Mouse (Mus musculus): Measurements from ENCODE around the gene Clstn3. TPM values are rescaled to one million over a fixed set of nuclear protein-coding genes. Genes with fewer than 3 reads are reported as not detected.
"Not testable (repeated sequence)": the region's sequence is repeated elsewhere in the genome, so short reads cannot be mapped to it uniquely, and the experiment has no call there.

Clstn3 gene
- polyA plus RNA-seq, 1 experiment from 2014 or later, result 1.5 TPM

DNA sequence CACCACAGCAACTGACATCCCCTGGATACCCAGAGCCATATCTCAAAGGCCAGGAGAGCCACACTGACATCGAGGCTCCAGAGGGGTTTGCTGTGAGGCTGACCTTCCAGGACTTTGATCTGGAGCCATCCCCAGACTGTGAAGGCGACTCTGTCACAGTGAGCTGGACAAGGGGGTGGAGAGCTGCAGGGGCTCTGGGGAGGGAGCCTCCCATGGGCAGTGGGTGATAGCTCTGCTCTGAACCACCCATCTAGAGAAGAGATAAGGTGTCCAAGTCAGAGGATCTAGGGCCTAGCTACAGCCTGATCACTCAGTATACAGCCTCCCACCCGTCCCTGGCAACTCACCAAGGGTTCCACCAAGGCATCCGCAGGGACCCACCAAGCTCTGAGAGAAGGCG is 29.3 kb upstream of the Clstn3 start:
- H3K9ac ChIP-seq, result no peak overlapping the region
- H3K27ac ChIP-seq (ENCODE audit: poor library complexity, severe bottlenecking), result no peak overlapping the region

GRCm38 (mm10) chr6:124492842-124493561 is 28.4 kb upstream of the Clstn3 start, which contains the start of gene C1rl:
Gene C1rl, plus strand, starts transcription at chr6:124493113.
- H3K4me2 ChIP-seq, result no peak within 1 kb of the TSS
- no peaks in the 10 kb centered on the region for H3K36me3 ChIP-seq
- H3K9ac ChIP-seq, result no peak within 1 kb of the TSS
- H3K4me1 ChIP-seq (replicated peaks), result peaks cover 6% of the 10 kb centered on the region; the same call in 1 of the 2 replicates
- H3K9me3 ChIP-seq (replicated peaks), result 0 out of 2 replicates have a peak, but pooled peaks cover 2% of the 10 kb centered on the region
- WGBS, result 51% methylated on average over 4 of the region's 4 CpGs
- no peaks in the 10 kb centered on the region for H3K27me3 ChIP-seq (replicated peaks)
- peak; percentile 81 for ATAC-seq (ENCODE audit: insufficient number of reproducible peaks, low FRiP score)
- H3K27ac ChIP-seq (ENCODE audit: poor library complexity, severe bottlenecking), result no peak within 1 kb of the TSS
- H3K4me3 ChIP-seq, result no peak within 1 kb of the TSS

More for the DNA sequence above, 29.3 kb upstream of the Clstn3 start:
- 71% methylated on average over 5 of the region's 5 CpGs for WGBS
- Histone ChIP-seq H3K4me3 (no peak overlapping the region), H3K4me2 (no peak overlapping the region), H3K9me3 (replicated peaks) (0 out of 2 replicates have a peak, but pooled peaks cover 2% of the 10 kb centered on the region), H3K27me3 (replicated peaks) (no peaks in the 10 kb centered on the region), H3K36me3 (no peaks in the 10 kb centered on the region), H3K4me1 (replicated peaks) (peaks cover 6% of the 10 kb centered on the region; the same call in 1 of the 2 replicates)
- ATAC-seq (ENCODE audit: insufficient number of reproducible peaks, low FRiP score), result peak; percentile 40; the same call in 1 of the 2 replicates

- H3K27me3 ChIP-seq (replicated peaks), result no peaks in the 10 kb centered on the region
- H3K9me3 ChIP-seq (replicated peaks), result peaks cover 2% of the 10 kb centered on the region; the same call in 1 of the 2 replicates
- H3K27ac ChIP-seq (ENCODE audit: poor library complexity, severe bottlenecking), result no peak overlapping the region
- no peak overlapping the region for H3K4me2 ChIP-seq
- no peak overlapping the region for H3K9ac ChIP-seq
- no peaks in the 10 kb centered on the region for H3K36me3 ChIP-seq
- WGBS, result 76% methylated on average over 6 of the region's 6 CpGs
- ATAC-seq (ENCODE audit: insufficient number of reproducible peaks, low FRiP score), result no peak
- H3K4me1 ChIP-seq (replicated peaks), result peaks cover 6% of the 10 kb centered on the region; the same call in 1 of the 2 replicates
- H3K4me3 ChIP-seq, result no peak overlapping the region
Measured at GRCm38 (mm10) chr6:124491427-124491826, 26.8 kb upstream of the Clstn3 start.

DNA sequence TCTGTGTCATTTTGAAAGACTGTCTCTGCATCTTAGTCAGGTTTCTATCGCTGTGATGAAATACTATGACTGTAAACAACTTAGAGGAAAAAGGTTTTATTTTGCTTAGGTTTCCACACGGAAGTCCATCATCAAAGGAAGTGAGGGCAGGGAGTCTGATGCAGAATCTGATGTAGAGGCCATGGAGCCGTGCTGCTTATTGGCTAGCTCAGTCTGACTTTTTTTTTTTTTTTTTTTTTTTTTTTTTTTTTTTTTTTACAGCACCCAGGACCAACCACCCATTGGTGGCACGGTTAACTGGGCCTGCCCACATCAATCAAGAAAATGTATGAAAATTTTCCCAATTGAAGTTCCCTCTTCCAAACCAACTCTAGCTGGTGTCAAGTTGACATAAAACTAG is 24.4 kb upstream of the Clstn3 start:
- no peak for ATAC-seq (ENCODE audit: insufficient number of reproducible peaks, low FRiP score)
- H3K9ac ChIP-seq, result no peak overlapping the region
- whole genome bisulfite sequencing, result 70% methylated on average over 4 of the region's 4 CpGs
- H3K4me3 ChIP-seq, result no peak overlapping the region
- H3K27ac ChIP-seq (ENCODE audit: poor library complexity, severe bottlenecking), result no peak overlapping the region
- peaks cover 6% of the 10 kb centered on the region; the same call in 1 of the 2 replicates for H3K4me1 ChIP-seq (replicated peaks)
- H3K4me2 ChIP-seq, result no peak overlapping the region
- no peaks in the 10 kb centered on the region for H3K27me3 ChIP-seq (replicated peaks)
- no peaks in the 10 kb centered on the region for H3K36me3 ChIP-seq
- H3K9me3 ChIP-seq (replicated peaks), result no peaks in the 10 kb centered on the region; the same call in 1 of the 2 replicates

DNA sequence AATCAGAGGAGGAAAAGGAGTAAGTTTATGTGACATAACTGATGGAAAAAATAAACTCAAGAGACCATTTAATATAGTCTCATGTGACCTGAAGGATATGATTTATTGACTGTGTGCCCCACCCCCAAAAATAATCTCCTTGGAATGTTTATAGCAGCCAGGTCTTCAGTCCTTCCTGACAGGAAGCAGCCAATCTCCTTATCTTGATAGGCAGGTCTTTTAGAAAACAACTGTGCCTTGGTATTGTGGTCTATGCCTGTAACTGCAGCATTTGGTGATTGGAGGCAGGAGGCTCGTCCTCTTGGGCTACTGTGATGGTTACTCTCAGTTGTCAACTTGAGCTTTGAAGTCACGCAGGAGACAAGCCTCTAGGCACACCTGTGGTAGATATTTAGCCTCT is 22.9 kb upstream of the Clstn3 start:
- Histone ChIP-seq H3K4me3 (no peak overlapping the region), H3K4me1 (replicated peaks) (no peaks in the 10 kb centered on the region), H3K9me3 (replicated peaks) (no peaks in the 10 kb centered on the region; the same call in 1 of the 2 replicates), H3K36me3 (no peaks in the 10 kb centered on the region), H3K4me2 (no peak overlapping the region), H3K9ac (no peak overlapping the region), H3K27ac (ENCODE audit: poor library complexity, severe bottlenecking) (no peak overlapping the region), H3K27me3 (replicated peaks) (no peaks in the 10 kb centered on the region)
- WGBS, result 39% methylated on average over 2 of the region's 2 CpGs
- ATAC-seq (ENCODE audit: insufficient number of reproducible peaks, low FRiP score), result no peak

GRCm38 (mm10) chr6:124485414-124486144 is 21.0 kb upstream of the Clstn3 start:
- 29% methylated on average over 21 of the region's 21 CpGs for WGBS
- peak overlapping the region; percentile 57 for H3K4me2 ChIP-seq
- H3K27me3 ChIP-seq (replicated peaks), result no peaks in the 10 kb centered on the region
- H3K9me3 ChIP-seq (replicated peaks), result no peaks in the 10 kb centered on the region; the same call in 1 of the 2 replicates
- no peaks in the 10 kb centered on the region for H3K36me3 ChIP-seq
- no peak overlapping the region for H3K9ac ChIP-seq
- peak overlapping the region; percentile 27 for H3K4me3 ChIP-seq
- no peaks in the 10 kb centered on the region for H3K4me1 ChIP-seq (replicated peaks)
- H3K27ac ChIP-seq (ENCODE audit: poor library complexity, severe bottlenecking), result no peak overlapping the region
- ATAC-seq (ENCODE audit: insufficient number of reproducible peaks, low FRiP score), result no peak

GRCm38 (mm10) chr6:124484851-124485250 is 20.3 kb upstream of the Clstn3 start:
- Histone ChIP-seq H3K27ac (ENCODE audit: poor library complexity, severe bottlenecking) (no peak overlapping the region), H3K4me2 (no peak overlapping the region), H3K9me3 (replicated peaks) (no peaks in the 10 kb centered on the region; the same call in 1 of the 2 replicates), H3K27me3 (replicated peaks) (no peaks in the 10 kb centered on the region), H3K4me3 (no peak overlapping the region), H3K4me1 (replicated peaks) (no peaks in the 10 kb centered on the region), H3K36me3 (no peaks in the 10 kb centered on the region), H3K9ac (no peak overlapping the region)
- no peak for ATAC-seq (ENCODE audit: insufficient number of reproducible peaks, low FRiP score)
- 80% methylated on average over 7 of the region's 7 CpGs for WGBS

DNA sequence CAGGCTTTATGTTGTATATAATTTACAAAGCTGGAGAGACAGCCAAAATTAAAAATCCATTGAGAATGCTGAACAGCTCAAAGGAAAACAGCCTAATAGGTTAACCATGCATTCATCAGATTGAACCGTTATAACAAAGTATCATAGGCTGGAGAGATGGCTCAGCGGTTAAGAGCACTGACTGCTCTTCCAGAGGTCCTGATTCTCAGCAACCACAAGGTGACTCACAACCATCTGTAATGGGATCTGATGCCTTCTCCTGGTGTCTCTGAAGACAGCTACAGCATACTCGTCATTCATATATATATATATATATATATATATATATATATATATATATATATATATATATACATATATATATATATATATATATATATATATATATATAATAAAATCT is 19.2 kb upstream of the Clstn3 start:
- not testable (repeated sequence) for H3K9ac ChIP-seq; H3K27me3 ChIP-seq (replicated peaks); ATAC-seq (ENCODE audit: insufficient number of reproducible peaks, low FRiP score); H3K4me2 ChIP-seq; H3K4me3 ChIP-seq; H3K36me3 ChIP-seq; H3K27ac ChIP-seq (ENCODE audit: poor library complexity, severe bottlenecking); H3K4me1 ChIP-seq (replicated peaks); H3K9me3 ChIP-seq (replicated peaks)
- 76% methylated on average over 3 of the region's 3 CpGs for WGBS

GRCm38 (mm10) chr6:124481571-124481970 is 17.0 kb upstream of the Clstn3 start:
- Histone ChIP-seq H3K4me1 (replicated peaks) (peaks cover 12% of the 10 kb centered on the region), H3K9ac (no peak overlapping the region), H3K9me3 (replicated peaks) (no peaks in the 10 kb centered on the region), H3K4me2 (no peak overlapping the region), H3K27ac (ENCODE audit: poor library complexity, severe bottlenecking) (no peak overlapping the region), H3K27me3 (replicated peaks) (no peaks in the 10 kb centered on the region), H3K4me3 (no peak overlapping the region), H3K36me3 (no peaks in the 10 kb centered on the region)
- ATAC-seq (ENCODE audit: insufficient number of reproducible peaks, low FRiP score), result no peak
- 22% methylated on average over 6 of the region's 6 CpGs for WGBS

DNA sequence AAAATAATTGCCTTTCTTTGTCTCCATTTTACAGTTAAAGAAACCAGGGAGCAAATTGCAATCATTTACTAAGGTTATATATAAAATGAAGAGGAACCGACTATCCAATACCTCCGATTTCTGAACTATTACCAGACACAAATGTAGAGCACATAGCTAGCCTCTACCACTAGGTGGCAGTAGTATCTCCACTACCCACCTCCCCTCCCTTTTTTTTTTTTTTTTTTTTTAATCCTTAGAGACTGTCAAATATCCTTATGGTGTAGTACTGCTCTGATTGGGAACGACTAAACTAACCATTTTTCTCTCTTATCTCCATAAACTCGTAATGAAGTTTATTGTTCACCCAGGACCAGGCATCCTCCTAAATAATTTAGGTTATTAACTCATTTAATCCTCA is 15.7 kb upstream of the Clstn3 start:
- no peak for ATAC-seq (ENCODE audit: insufficient number of reproducible peaks, low FRiP score)
- H3K36me3 ChIP-seq, result no peaks in the 10 kb centered on the region
- H3K4me3 ChIP-seq, result no peak overlapping the region
- H3K27me3 ChIP-seq (replicated peaks), result no peaks in the 10 kb centered on the region
- H3K4me2 ChIP-seq, result no peak overlapping the region
- H3K4me1 ChIP-seq (replicated peaks), result peaks cover 12% of the 10 kb centered on the region
- H3K9me3 ChIP-seq (replicated peaks), result no peaks in the 10 kb centered on the region
- no peak overlapping the region for H3K27ac ChIP-seq (ENCODE audit: poor library complexity, severe bottlenecking)
- no peak overlapping the region for H3K9ac ChIP-seq
- 51% methylated on average over 4 of the region's 4 CpGs for WGBS

DNA sequence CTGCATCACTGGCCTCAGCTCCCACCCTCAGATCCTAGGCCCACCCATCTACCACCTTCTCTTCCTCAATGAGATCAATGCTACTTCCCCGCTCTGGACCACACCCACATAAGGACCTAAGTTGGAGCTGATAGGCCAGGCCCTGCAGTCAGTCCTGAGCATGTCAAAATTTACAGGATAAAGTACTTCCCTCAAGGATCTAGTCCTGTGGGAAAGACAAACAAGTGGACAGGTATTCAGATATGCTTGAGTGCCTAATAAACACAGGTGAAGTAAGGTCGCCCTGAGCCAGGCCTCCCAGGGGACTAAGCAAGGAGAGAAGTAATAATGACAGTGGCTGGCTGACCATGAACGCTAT is 15.0 kb upstream of the Clstn3 start:
- Histone ChIP-seq H3K36me3 (no peaks in the 10 kb centered on the region), H3K9ac (no peak overlapping the region), H3K27ac (ENCODE audit: poor library complexity, severe bottlenecking) (no peak overlapping the region), H3K4me3 (no peak overlapping the region), H3K9me3 (replicated peaks) (no peaks in the 10 kb centered on the region), H3K4me2 (no peak overlapping the region), H3K27me3 (replicated peaks) (no peaks in the 10 kb centered on the region), H3K4me1 (replicated peaks) (peaks cover 12% of the 10 kb centered on the region)
- ATAC-seq (ENCODE audit: insufficient number of reproducible peaks, low FRiP score), result no peak
- 80% methylated on average over 3 of the region's 3 CpGs for WGBS
